Mouse (Mus musculus) heart, postnatal 0 days (tissue): ENCODE data around the gene Ly86.

ENCODE experiments used
- CTCF ChIP-seq: IDR thresholded peaks from 2 replicates; pipeline ENCODE4 v1.5.1; 2016; ENCODE audit warnings: antibody characterized with exemption, control low read depth, low read depth
- EP300 ChIP-seq: IDR thresholded peaks from 2 replicates; pipeline ENCODE4 v1.6.1; 2016; ENCODE audit warnings: antibody characterized with exemption, low read depth

GRCm38 (mm10) chr13:37388222-37389202 is 43.5 kb downstream of the Ly86 start:
- TF ChIP-seq CTCF, result no peak
- TF ChIP-seq EP300, result no peak; the same call in 1 of the 2 replicates
